Mouse (Mus musculus) C2C12 (cell line): ENCODE measurements around the gene Isoc2a.

Source experiments
- CEBPB ChIP-seq: IDR thresholded peaks from one replicate; pipeline ENCODE4 v1.6.1; 2011; ENCODE audit warnings: low read depth, mild to moderate bottlenecking, control low read depth, moderate library complexity
- CTCF ChIP-seq: IDR thresholded peaks from one replicate; pipeline ENCODE4 v1.5.1; 2011; ENCODE audit not compliant: control insufficient read depth, insufficient read depth, insufficient read length
- FOSL1 ChIP-seq: IDR thresholded peaks from one replicate; pipeline ENCODE4 v1.8.0; 2011; ENCODE audit warnings: mild to moderate bottlenecking, low read length; ENCODE audit not compliant: poor library complexity, insufficient read depth, severe bottlenecking
- MAX ChIP-seq: IDR thresholded peaks from one replicate; pipeline ENCODE4 v1.6.1; 2011; ENCODE audit warnings: mild to moderate bottlenecking, control low read depth
- MYOD1 ChIP-seq: IDR thresholded peaks from one replicate; pipeline ENCODE4 v1.6.1; 2011; ENCODE audit warnings: low read depth; ENCODE audit not compliant: control insufficient read depth, insufficient read length
- MYOG ChIP-seq: IDR thresholded peaks from one replicate; pipeline ENCODE4 v1.6.1; 2011; ENCODE audit not compliant: control insufficient read depth, insufficient read length; ENCODE audit errors: extremely low read depth
- USF1 ChIP-seq: IDR thresholded peaks from one replicate; pipeline ENCODE4 v1.6.1; 2011; ENCODE audit warnings: low read depth, mild to moderate bottlenecking, control low read depth, moderate library complexity

DNA sequence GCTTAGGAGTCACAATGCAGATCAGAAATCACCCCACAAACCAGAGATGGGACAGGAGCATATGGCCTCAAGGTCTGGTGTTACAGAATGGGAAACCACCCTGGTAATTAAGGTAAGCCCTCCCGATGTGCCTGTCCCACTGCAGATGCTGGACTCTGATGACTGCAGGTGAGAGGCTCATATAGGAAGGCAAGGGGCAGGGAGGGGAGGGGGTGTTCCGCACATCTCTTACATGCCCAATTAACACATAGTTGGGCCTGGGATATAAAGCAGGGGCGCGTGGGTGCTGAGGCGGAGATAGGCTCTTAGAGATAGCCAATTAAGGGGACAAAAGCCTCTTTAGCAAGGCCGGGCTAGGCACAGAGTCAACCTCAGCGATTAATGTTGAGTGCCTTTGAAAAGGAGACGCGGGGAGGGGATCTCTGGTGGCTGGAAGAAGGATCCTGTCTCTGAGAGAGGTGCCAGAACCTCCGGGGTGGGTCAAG is 29.6 kb downstream of the Isoc2a start, which contains the start of gene Gm36210:
- TF ChIP-seq CTCF (no peak), USF1 (no peak), FOSL1 (no peak), MYOG (no peak), MAX (no peak), CEBPB (no peak), MYOD1 (no peak)
